13 mouse cellular contexts compared by ENCODE assay signal in the genomic region with DNA sequence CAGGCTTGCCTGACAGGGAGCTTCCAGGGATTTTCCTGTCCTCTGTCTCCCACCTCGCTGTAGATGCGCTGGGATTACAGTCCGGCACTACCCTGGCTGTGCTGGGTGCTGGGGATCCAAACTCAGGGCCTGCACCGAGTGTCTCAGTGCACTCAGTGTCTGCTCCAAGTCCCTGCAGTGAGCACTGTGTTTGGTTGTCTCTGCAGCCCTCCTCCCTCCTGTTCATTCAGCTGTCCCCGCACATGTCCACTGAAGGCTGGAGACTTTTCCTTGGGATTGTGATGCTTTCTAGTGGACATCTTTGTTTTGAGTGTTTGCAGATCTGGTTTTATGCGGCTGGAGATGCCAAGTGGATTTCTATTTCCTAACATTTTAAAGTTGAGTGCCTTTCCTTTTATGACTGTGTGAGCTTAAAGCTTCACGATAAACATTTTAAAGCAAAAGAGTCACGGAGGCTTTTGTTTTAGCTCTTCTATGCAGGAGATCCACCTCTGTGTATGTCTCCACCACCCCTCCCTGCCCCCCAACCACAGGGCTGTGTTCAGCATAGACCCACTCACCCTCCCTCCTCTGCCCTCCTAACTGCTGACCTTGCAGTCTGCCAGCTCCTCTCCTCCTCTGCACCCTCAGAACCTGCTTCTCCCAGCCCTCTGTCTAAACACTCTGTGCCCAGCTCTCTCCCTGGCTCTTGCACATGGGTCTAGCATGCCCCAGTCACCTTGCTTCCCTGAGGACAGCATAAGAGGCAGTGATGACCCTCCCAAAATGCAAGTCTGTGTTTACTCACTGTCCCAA. TPM values are rescaled to one million over a fixed set of nuclear protein-coding genes. Genes with fewer than 3 reads are reported as not detected.
DNase-seq lines count a peak whose midpoint lies in the region; ATAC-seq and TF ChIP-seq lines count a peak whose summit lies in the region.
"Had no signal": no experiment of that assay in that cellular context is flagged by ENCODE, and none has a peak within 500 bp of the region (broad histone marks: within the 10 kb centered on the region; RNA-seq: fewer than 3 reads in every experiment).

No protein-coding gene starts in this region.

- H3K9me3 ChIP-seq in embryonic facial prominence, embryonic 13.5 days = no peaks in the 10 kb centered on the region
- H3K9me3 ChIP-seq in embryonic facial prominence, embryonic 10.5 days = no peaks in the 10 kb centered on the region
- no peaks in the 10 kb centered on the region for H3K9me3 ChIP-seq in hindbrain, postnatal 0 days (ENCODE audit: low read length)
- H3K9me3 ChIP-seq: heart, embryonic 15.5 days had no signal

- TF ChIP-seq CTCF in kidney, adult 2 months (conservative IDR thresholded peaks at IDR 0.05; ENCODE audit: insufficient read depth, insufficient read length, low read depth, low read length) = no peak
- no peak for TF ChIP-seq CTCF in hindbrain, postnatal 0 days (IDR thresholded peaks at IDR 0.05; ENCODE audit: low read depth)

- no peak for ATAC-seq in embryonic facial prominence, embryonic 13.5 days (ENCODE audit: insufficient number of reproducible peaks, insufficient read depth, low FRiP score, low TSS enrichment, low read depth)
- peak; percentile 49; the same call in 1 of the 2 replicates for ATAC-seq in hindbrain, postnatal 0 days
- ATAC-seq: CD4-positive, CD25-positive, alpha-beta regulatory T cell, adult 4 months; inflammation-experienced regulatory T-cells, adult 6 months had no signal

- no peaks in the 10 kb centered on the region for H3K36me3 ChIP-seq in embryonic facial prominence, embryonic 13.5 days
- H3K36me3 ChIP-seq in embryonic facial prominence, embryonic 10.5 days (replicated peaks) = no peaks in the 10 kb centered on the region
- no peaks in the 10 kb centered on the region for H3K36me3 ChIP-seq in kidney, adult 2 months (ENCODE audit: control insufficient read depth, insufficient read depth, low read length)
- H3K36me3 ChIP-seq in hindbrain, postnatal 0 days (ENCODE audit: insufficient read depth, low read length) = no peaks in the 10 kb centered on the region
- H3K36me3 ChIP-seq: heart, embryonic 15.5 days had no signal

- H3K27me3 ChIP-seq in embryonic facial prominence, embryonic 13.5 days = no peaks in the 10 kb centered on the region
- H3K27me3 ChIP-seq in embryonic facial prominence, embryonic 10.5 days (replicated peaks; ENCODE audit: low read depth, poor library complexity, severe bottlenecking) = no peaks in the 10 kb centered on the region
- no peaks in the 10 kb centered on the region for H3K27me3 ChIP-seq in kidney, adult 2 months (replicated peaks; ENCODE audit: control insufficient read depth, insufficient read depth, low read length)
- no peaks in the 10 kb centered on the region for H3K27me3 ChIP-seq in hindbrain, postnatal 0 days (ENCODE audit: insufficient read depth, low read length)
- H3K27me3 ChIP-seq: heart, embryonic 15.5 days had no signal

- no peak for TF ChIP-seq POLR2A in kidney, adult 2 months (IDR thresholded peaks at IDR 0.05; ENCODE audit: low read depth, low read length)

- peak overlapping the region; percentile 35; the same call in 1 of the 2 replicates for H3K27ac ChIP-seq in embryonic facial prominence, embryonic 13.5 days
- no peak overlapping the region; the same call in 1 of the 2 replicates for H3K27ac ChIP-seq in embryonic facial prominence, embryonic 10.5 days (replicated peaks)
- no peak overlapping the region for H3K27ac ChIP-seq in kidney, adult 2 months (ENCODE audit: insufficient read depth, low read depth, low read length)
- H3K27ac ChIP-seq in hindbrain, postnatal 0 days = 0 out of 2 replicates have a peak overlapping the region, but pooled peaks have one; percentile 26
- H3K27ac ChIP-seq: heart, embryonic 15.5 days; layer of hippocampus, adult 2 months had no signal

- no peak overlapping the region for H3K9ac ChIP-seq in embryonic facial prominence, embryonic 13.5 days
- no peak overlapping the region for H3K9ac ChIP-seq in hindbrain, postnatal 0 days (replicated peaks; ENCODE audit: low read length)
- H3K9ac ChIP-seq: heart, embryonic 15.5 days had no signal

- peaks cover 18% of the 10 kb centered on the region for H3K4me1 ChIP-seq in embryonic facial prominence, embryonic 13.5 days
- H3K4me1 ChIP-seq in embryonic facial prominence, embryonic 10.5 days = peaks cover 14% of the 10 kb centered on the region
- peaks cover 15% of the 10 kb centered on the region; the same call in 1 of the 2 replicates for H3K4me1 ChIP-seq in kidney, adult 2 months (ENCODE audit: control insufficient read depth, insufficient read depth, low read length)
- H3K4me1 ChIP-seq in hindbrain, postnatal 0 days (ENCODE audit: insufficient read depth, low read length) = no peaks in the 10 kb centered on the region
- H3K4me1 ChIP-seq: heart, embryonic 15.5 days had no signal

- no peak overlapping the region for H3K4me3 ChIP-seq in embryonic facial prominence, embryonic 13.5 days
- H3K4me3 ChIP-seq in embryonic facial prominence, embryonic 10.5 days = no peak overlapping the region
- no peak overlapping the region for H3K4me3 ChIP-seq in kidney, adult 2 months (ENCODE audit: insufficient read depth, low read depth, low read length)
- H3K4me3 ChIP-seq in hindbrain, postnatal 0 days (ENCODE audit: low read length) = no peak overlapping the region
- H3K4me3 ChIP-seq: heart, embryonic 15.5 days; layer of hippocampus, adult 2 months had no signal

- WGBS in embryonic facial prominence, embryonic 13.5 days = 75% methylated on average over 8 of the region's 8 CpGs
- 83% methylated on average over 8 of the region's 8 CpGs for WGBS in embryonic facial prominence, embryonic 10.5 days
- WGBS in kidney, adult 2 months = 70% methylated on average over 8 of the region's 8 CpGs
- WGBS in hindbrain, postnatal 0 days = 62% methylated on average over 8 of the region's 8 CpGs

- H3K4me2 ChIP-seq in embryonic facial prominence, embryonic 13.5 days = no peak overlapping the region
- H3K4me2 ChIP-seq in hindbrain, postnatal 0 days (ENCODE audit: low read depth, low read length) = no peak overlapping the region
- H3K4me2 ChIP-seq: heart, embryonic 15.5 days had no signal

- DNase-seq in embryonic facial prominence, embryonic 10.5 days (ENCODE audit: low spot score) = no peak
- DNase-seq in kidney, adult 2 months = peak; percentile 54
- DNase-seq in kidney, adult 18-20 months = no peak
- no peak for DNase-seq in hindbrain, postnatal 0 days (ENCODE audit: low spot score)
- DNase-seq in kidney, postnatal 36 days = peak; percentile 54 to 65
- no peak for DNase-seq in frontal cortex, postnatal 25 days (ENCODE audit: low spot score in 2 of 2)
- DNase-seq in urinary bladder, adult 2 months (ENCODE audit: low spot score) = no peak
- DNase-seq: lung, adult 18-20 months had no signal

RNA-seq across cellular contexts. Expression of a gene that starts 9.4 kb away (rescaled TPM):
- 5.7 and 6.6 TPM in 2 replicates for polyA plus RNA-seq in embryonic facial prominence, embryonic 13.5 days (2015; fragmentation: Nextera tagmentation; extraction: Ambion mirVana)
- polyA plus RNA-seq in embryonic facial prominence, embryonic 10.5 days (2016; fragmentation: Nextera tagmentation; extraction: Ambion mirVana) = 5.7 and 7.0 TPM in 2 replicates
- polyA plus RNA-seq in kidney, adult 2 months (2012; rRNA removed) = 1.8 and 2.7 TPM in 2 replicates
- 9.7 and 13.4 TPM in 2 replicates for total RNA-seq in hindbrain, postnatal 0 days (2014; rRNA removed)
- polyA plus RNA-seq in hindbrain, postnatal 0 days (2015; fragmentation: Nextera tagmentation; extraction: Ambion mirVana) = 5.5 and 6.3 TPM in 2 replicates
- 2.8 and 3.7 TPM in 2 replicates for polyA plus RNA-seq in urinary bladder, adult 2 months (2012; rRNA removed)

RNA-seq across cellular contexts. Expression of a gene that starts 50.7 kb away (rescaled TPM):
- 30.6 and 33.6 TPM in 2 replicates for polyA plus RNA-seq in embryonic facial prominence, embryonic 13.5 days (2015; fragmentation: Nextera tagmentation; extraction: Ambion mirVana)
- polyA plus RNA-seq in embryonic facial prominence, embryonic 10.5 days (2016; fragmentation: Nextera tagmentation; extraction: Ambion mirVana) = 18.8 and 19.3 TPM in 2 replicates
- 23.4 and 27.6 TPM in 2 replicates for polyA plus RNA-seq in kidney, adult 2 months (2012; rRNA removed)
- total RNA-seq in hindbrain, postnatal 0 days (2014; rRNA removed) = 24.9 and 37.1 TPM in 2 replicates
- 35.1 and 35.2 TPM in 2 replicates for polyA plus RNA-seq in hindbrain, postnatal 0 days (2015; fragmentation: Nextera tagmentation; extraction: Ambion mirVana)
- 39.7 and 52.9 TPM in 2 replicates for polyA plus RNA-seq in urinary bladder, adult 2 months (2012; rRNA removed)

Comparison
In these comparisons a context has a peak if more than half of its experiments do, and no peak if none do; other contexts are left out.
1. H3K27ac ChIP-seq: peak in embryonic facial prominence, embryonic 13.5 days (single experiment) and hindbrain, postnatal 0 days (single experiment); none in embryonic facial prominence, embryonic 10.5 days (single experiment) and kidney, adult 2 months (single experiment).
2. DNase-seq: peak in kidney, adult 2 months (single experiment) and kidney, postnatal 36 days (2 of 2); none in embryonic facial prominence, embryonic 10.5 days (single experiment), kidney, adult 18-20 months (single experiment), hindbrain, postnatal 0 days (single experiment), frontal cortex, postnatal 25 days (0 of 2) and urinary bladder, adult 2 months (single experiment).